Mouse (Mus musculus) heart, adult 8-10 months (tissue): Measurements from ENCODE around the gene Cyb561d1. TPM values are rescaled to one million over a fixed set of nuclear protein-coding genes. Genes with fewer than 3 reads are reported as not detected.
"Not testable (repeated sequence)": the region's sequence is repeated elsewhere in the genome, so short reads cannot be mapped to it uniquely, and the experiment has no call there.

Experiments used
- DNase-seq: peaks from one replicate; pipeline ENCODE4 v3.0.0; 2022; ENCODE audit warnings: low spot score
- total RNA-seq, 4 experiments: library from RNA; stranded (reverse); gene quantifications; 2 replicates each; pipeline ENCODE4 v1.2.4; 2022

Gene Cyb561d1
- 1 to 10 TPM; 5.4 to 8.3 (median 6.5) TPM for total RNA-seq

- peak; percentile 94 for DNase-seq
These were observed at the start of gene Cyb561d1 for GRCm38 (mm10) chr3:108200329-108201323. Cyb561d1 (minus strand) TSS chr3:108201212.

- DNase-seq: no peak
These were observed 45.8 kb upstream of the Cyb561d1 start for GRCm38 (mm10) chr3:108246857-108247256.

- no peak for DNase-seq
These were observed 40.3 kb upstream of the Cyb561d1 start for GRCm38 (mm10) chr3:108241243-108241839.

GRCm38 (mm10) chr3:108237474-108238102 is 36.6 kb upstream of the Cyb561d1 start:
- not testable (repeated sequence) for DNase-seq

GRCm38 (mm10) chr3:108231646-108232045 is 30.6 kb upstream of the Cyb561d1 start:
- no peak for DNase-seq

GRCm38 (mm10) chr3:108227521-108227920 is 26.5 kb upstream of the Cyb561d1 start:
- DNase-seq: no peak

GRCm38 (mm10) chr3:108226558-108227350 is 25.7 kb upstream of the Cyb561d1 start, which contains the start of gene Sypl2:
Sypl2 (minus strand) TSS chr3:108226648.
- no peak for DNase-seq

- no peak for DNase-seq
These were observed 24.9 kb upstream of the Cyb561d1 start for GRCm38 (mm10) chr3:108225711-108226557.

- DNase-seq: no peak
These were observed 19.6 kb upstream of the Cyb561d1 start for GRCm38 (mm10) chr3:108220661-108221060.

- DNase-seq: no peak
These were observed 13.7 kb upstream of the Cyb561d1 start for GRCm38 (mm10) chr3:108214734-108215133.

- DNase-seq: no peak
These were observed 11.4 kb upstream of the Cyb561d1 start for GRCm38 (mm10) chr3:108212406-108212805.

GRCm38 (mm10) chr3:108211845-108212244 is 10.8 kb upstream of the Cyb561d1 start:
- DNase-seq: no peak

GRCm38 (mm10) chr3:108210771-108211139 is 9.7 kb upstream of the Cyb561d1 start, which contains the start of gene Atxn7l2:
Atxn7l2 (minus strand) TSS chr3:108210934.
- DNase-seq: no peak

GRCm38 (mm10) chr3:108209946-108210770 is 9.1 kb upstream of the Cyb561d1 start:
- DNase-seq: peak; percentile 92

- no peak for DNase-seq
These were observed 8.5 kb upstream of the Cyb561d1 start for GRCm38 (mm10) chr3:108209536-108209935.

GRCm38 (mm10) chr3:108209001-108209400 is 8.0 kb upstream of the Cyb561d1 start:
- no peak for DNase-seq

GRCm38 (mm10) chr3:108206731-108207375 is 5.8 kb upstream of the Cyb561d1 start:
- DNase-seq: no peak

- no peak for DNase-seq
These were observed 4.6 kb upstream of the Cyb561d1 start for GRCm38 (mm10) chr3:108205601-108206000.

- DNase-seq: no peak
These were observed 3.5 kb upstream of the Cyb561d1 start for GRCm38 (mm10) chr3:108204470-108204869.
